Mouse (Mus musculus) small intestine, adult 2 months (tissue): ENCODE data around the gene Tti1.

ENCODE experiments used
- CTCF ChIP-seq: fragments of 200-500 bp; IDR thresholded peaks from 2 replicates; pipeline ENCODE4 v1.5.1; 2012; ENCODE audit warnings: low read depth, mild to moderate bottlenecking, control low read depth, inconsistent platforms, low read length, moderate library complexity, mixed read lengths; ENCODE audit not compliant: insufficient replicate concordance, insufficient read length; ENCODE audit errors: extremely low read depth
- POLR2A ChIP-seq: fragments of 200-500 bp; IDR thresholded peaks from 2 replicates; pipeline ENCODE4 v1.6.1; 2012; ENCODE audit warnings: low read depth, mild to moderate bottlenecking, control low read depth, inconsistent platforms, low read length, moderate library complexity

GRCm38 (mm10) chr2:158076690-158077089 lies 48.5 kb upstream of the Tti1 start:
- TF ChIP-seq POLR2A: no peak
- TF ChIP-seq CTCF: no peak
